Mouse (Mus musculus) MEL (cell line): ENCODE measurements at regions not wholly inside any gene's neighbourhood (a gene's known extent, or its start where the extent isn't known, plus 50 kb on each side); places are given as distances from the start of the nearest gene placed in this dataset.

Source experiments
- CHD1 ChIP-seq: IDR thresholded peaks from 2 replicates; pipeline ENCODE4 v1.6.1; 2012; ENCODE audit warnings: low read depth, mild to moderate bottlenecking, inconsistent platforms, low read length, improper control_type of control experiment
- CTCF ChIP-seq, 3 experiments: IDR thresholded peaks in 2 of 3; conservative IDR thresholded peaks in 1 of 3; 2 replicates each; pipeline ENCODE4 v1.5.1; 2011 to 2012; ENCODE audit warnings: low read length in 3 of 3, low read depth in 2 of 3, mild to moderate bottlenecking in 2 of 3, improper control_type of control experiment in 1 of 3, inconsistent platforms in 1 of 3, mixed read lengths in 1 of 3, moderate library complexity in 1 of 3; ENCODE audit not compliant: control insufficient read depth in 1 of 3, insufficient read depth in 1 of 3, poor library complexity in 1 of 3, severe bottlenecking in 1 of 3
- E2F4 ChIP-seq: IDR thresholded peaks from 2 replicates; pipeline ENCODE4 v1.6.1; 2011; ENCODE audit warnings: low read depth, low read length, improper control_type of control experiment, borderline replicate concordance
- EP300 ChIP-seq, 2 experiments: IDR thresholded peaks; 2 replicates each; pipeline ENCODE4 v1.6.1; 2011; ENCODE audit warnings: improper control_type of control experiment in 2 of 2, low read length in 2 of 2, low read depth in 1 of 2, mild to moderate bottlenecking in 1 of 2
- GATA1 ChIP-seq: IDR thresholded peaks from 2 replicates; pipeline ENCODE4 v1.6.1; 2011; ENCODE audit warnings: low read depth, low read length, improper control_type of control experiment
- MAX ChIP-seq: IDR thresholded peaks from 2 replicates; pipeline ENCODE4 v1.6.1; 2011; ENCODE audit warnings: low read length, improper control_type of control experiment
- MYB ChIP-seq: IDR thresholded peaks from 2 replicates; pipeline ENCODE4 v1.6.1; 2011; ENCODE audit warnings: mild to moderate bottlenecking, low read depth, low read length, improper control_type of control experiment
- POLR2A ChIP-seq, 2 experiments: IDR thresholded peaks; 2 replicates each; pipeline ENCODE4 v1.6.1; 2011 to 2012; ENCODE audit warnings: low read length in 2 of 2, mild to moderate bottlenecking in 2 of 2, control low read depth in 1 of 2, improper control_type of control experiment in 1 of 2, low read depth in 1 of 2, moderate library complexity in 1 of 2; ENCODE audit not compliant: control insufficient read depth in 1 of 2, insufficient read depth in 1 of 2, poor library complexity in 1 of 2
- RAD21 ChIP-seq: IDR thresholded peaks from 2 replicates; pipeline ENCODE4 v1.6.1; 2011; ENCODE audit warnings: mild to moderate bottlenecking, low read depth, low read length, improper control_type of control experiment
- RCOR1 ChIP-seq: IDR thresholded peaks from 2 replicates; pipeline ENCODE4 v1.6.1; 2012; ENCODE audit warnings: low read depth, mild to moderate bottlenecking, inconsistent platforms, low read length, improper control_type of control experiment
- TCF12 ChIP-seq: IDR thresholded peaks from 2 replicates; pipeline ENCODE4 v1.6.1; 2014; ENCODE audit warnings: low read depth, mild to moderate bottlenecking, inconsistent platforms, low read length, improper control_type of control experiment, moderate library complexity
- USF1 ChIP-seq: IDR thresholded peaks from 2 replicates; pipeline ENCODE4 v1.6.1; 2014; ENCODE audit warnings: low read depth, mild to moderate bottlenecking, inconsistent platforms, low read length, improper control_type of control experiment, moderate library complexity
- ZKSCAN1 ChIP-seq: IDR thresholded peaks from 2 replicates; pipeline ENCODE4 v1.6.1; 2012; ENCODE audit warnings: low read depth, mild to moderate bottlenecking, inconsistent platforms, low read length, improper control_type of control experiment, moderate library complexity
- ZNF384 ChIP-seq: IDR thresholded peaks from 2 replicates; pipeline ENCODE4 v1.6.1; 2012; ENCODE audit warnings: low read depth, mild to moderate bottlenecking, inconsistent platforms, low read length, improper control_type of control experiment

- TF ChIP-seq ZNF384: no peak
- TF ChIP-seq POLR2A (IDR thresholded peaks at IDR 0.05; ENCODE audit: control insufficient read depth in 1 of 2, insufficient read depth in 1 of 2, low read depth in 1 of 2, low read length in 2 of 2, poor library complexity in 1 of 2): no peak
- TF ChIP-seq CTCF (IDR thresholded peaks at IDR 0.05 in 2 of 3, conservative IDR thresholded peaks at IDR 0.05 in 1 of 3; ENCODE audit: control insufficient read depth in 1 of 3, insufficient read depth in 1 of 3, low read depth in 2 of 3, low read length in 3 of 3, poor library complexity in 1 of 3, severe bottlenecking in 1 of 3): no peak
- no peak for TF ChIP-seq GATA1
- no peak for TF ChIP-seq USF1
- TF ChIP-seq TCF12: no peak
- no peak for TF ChIP-seq EP300 (IDR thresholded peaks at IDR 0.05; ENCODE audit: low read depth in 1 of 2, low read length in 2 of 2)
- TF ChIP-seq CHD1: no peak
- no peak for TF ChIP-seq MYB
- no peak for TF ChIP-seq MAX
- no peak for TF ChIP-seq E2F4
- TF ChIP-seq RAD21: no peak
- no peak for TF ChIP-seq RCOR1
- TF ChIP-seq ZKSCAN1: no peak
Observed at GRCm38 (mm10) chr1:48893571-48893970, 2000.9 kb upstream of the Slc39a10 start.
